20 mouse cellular contexts compared by ENCODE assay signal in the genomic region with DNA sequence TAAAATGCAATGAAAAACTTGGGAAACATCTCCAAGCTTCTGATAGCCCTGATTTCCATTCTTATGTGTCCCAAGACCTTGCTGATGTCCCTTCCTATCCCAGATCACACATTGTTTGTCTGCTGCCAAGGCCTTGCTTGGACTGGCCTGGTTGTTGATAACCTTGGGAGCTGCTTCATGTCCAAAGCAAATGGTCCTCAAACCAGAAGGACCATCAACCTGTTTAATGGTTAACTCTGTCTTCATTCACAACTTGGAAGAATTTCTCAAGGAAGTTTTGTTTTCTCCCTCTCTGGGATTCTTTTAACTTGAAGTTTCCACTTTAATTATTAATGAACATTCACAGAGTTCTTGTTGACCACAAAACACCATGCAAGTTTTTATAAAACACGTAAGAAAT.
"Had no signal": no experiment of that assay in that cellular context is flagged by ENCODE, and none has a peak within 500 bp of the region (broad histone marks: within the 10 kb centered on the region; RNA-seq: fewer than 3 reads in every experiment).

No protein-coding gene starts in this region.

- H3K27me3 ChIP-seq: liver, embryonic 12.5 days; lung, embryonic 15.5 days; midbrain, embryonic 12.5 days; neural tube, embryonic 13.5 days; neural tube, embryonic 15.5 days had no signal

- H3K9ac ChIP-seq: liver, embryonic 12.5 days; liver, embryonic 14.5 days; lung, embryonic 15.5 days; midbrain, embryonic 12.5 days; neural tube, embryonic 13.5 days; neural tube, embryonic 15.5 days had no signal

- H3K4me2 ChIP-seq: liver, embryonic 12.5 days; lung, embryonic 15.5 days; midbrain, embryonic 12.5 days; neural tube, embryonic 13.5 days; neural tube, embryonic 15.5 days had no signal

- DNase-seq: lung, adult 18-20 months; lung, postnatal 14 days; midbrain, embryonic 14.5 days; retina, postnatal 1 day; right cerebral cortex, adult 18-20 months; right cerebral cortex, postnatal 25 days; right cerebral cortex, postnatal 4 days; spleen, adult 18-20 months; thymus, adult 18-20 months; thymus, postnatal 14 days; thymus, postnatal 36 days had no signal

- H3K36me3 ChIP-seq: liver, embryonic 12.5 days; lung, embryonic 15.5 days; midbrain, embryonic 10.5 days; midbrain, embryonic 12.5 days; neural tube, embryonic 13.5 days; neural tube, embryonic 15.5 days had no signal

- H3K27ac ChIP-seq: liver, embryonic 12.5 days; liver, embryonic 14.5 days; lung, embryonic 15.5 days; midbrain, embryonic 10.5 days; midbrain, embryonic 12.5 days; neural tube, embryonic 13.5 days; neural tube, embryonic 15.5 days had no signal

- H3K4me3 ChIP-seq: liver, embryonic 12.5 days; lung, embryonic 15.5 days; midbrain, embryonic 10.5 days; midbrain, embryonic 12.5 days; myocyte; neural tube, embryonic 13.5 days; neural tube, embryonic 15.5 days had no signal

- ATAC-seq: liver, embryonic 12.5 days; midbrain, embryonic 16.5 days had no signal

- H3K4me1 ChIP-seq: liver, embryonic 12.5 days; lung, embryonic 15.5 days; midbrain, embryonic 12.5 days; neural tube, embryonic 13.5 days; neural tube, embryonic 15.5 days had no signal

- H3K9me3 ChIP-seq: liver, embryonic 12.5 days; lung, embryonic 15.5 days; midbrain, embryonic 10.5 days; neural tube, embryonic 13.5 days; neural tube, embryonic 15.5 days had no signal
